Mouse (Mus musculus) hindlimb bud, embryonic 11.5 days (tissue): ENCODE measurements around the gene Nr1h5.

Experiments
- DNase-seq: peaks from one replicate; pipeline ENCODE4 v3.0.0-alpha.2; 2012; ENCODE audit warnings: low read depth, low spot score; ENCODE audit errors: extremely low spot score

Gene Nr1h5

DNA sequence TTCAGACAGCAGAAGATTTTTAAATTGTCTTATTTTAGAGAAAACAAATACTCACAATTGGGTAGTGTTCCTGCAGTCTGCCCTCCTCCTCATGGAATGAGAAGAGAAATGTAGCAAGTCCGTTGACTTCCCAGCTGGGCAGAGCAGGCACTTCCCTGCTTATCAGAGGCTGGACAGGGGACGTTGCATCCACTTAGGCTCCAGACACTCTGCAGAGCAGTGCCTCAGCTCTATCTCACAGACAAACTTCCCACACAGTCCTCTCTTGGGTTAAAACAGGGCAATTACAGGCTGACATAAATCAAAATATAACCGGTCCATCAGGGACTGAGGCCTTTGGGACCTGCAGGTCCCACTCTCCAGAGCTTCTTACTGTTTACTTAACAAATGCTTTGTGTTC lies at the start of gene Nr1h5:
Nr1h5 (minus strand) TSS at position 101 of the 400 bp plus-strand sequence.
- DNase-seq: no peak

DNA sequence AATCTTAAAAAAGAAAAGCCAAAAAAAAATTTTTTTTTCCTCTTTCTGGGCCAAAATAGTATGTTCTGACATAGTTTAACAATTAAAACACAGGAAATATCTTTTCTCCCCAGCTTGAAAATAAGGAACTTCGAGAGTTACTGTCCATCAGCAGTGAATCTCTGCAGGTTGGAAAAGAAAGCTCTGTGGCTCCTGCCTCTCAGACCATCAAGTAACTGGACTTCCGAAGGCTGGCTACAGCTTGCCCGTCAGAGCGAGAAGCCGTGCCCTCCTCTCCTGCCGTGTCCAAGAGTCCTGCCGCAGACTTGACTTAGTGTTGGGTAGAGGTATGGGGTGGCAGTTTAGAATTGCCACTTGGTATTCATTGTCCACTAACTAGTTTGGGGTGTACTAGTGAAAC lies 37.7 kb upstream of the Nr1h5 start:
- no peak for DNase-seq

- no peak for DNase-seq
These were observed 33.7 kb upstream of the Nr1h5 start for GRCm38 (mm10) chr3:102997591-102997990.

DNA sequence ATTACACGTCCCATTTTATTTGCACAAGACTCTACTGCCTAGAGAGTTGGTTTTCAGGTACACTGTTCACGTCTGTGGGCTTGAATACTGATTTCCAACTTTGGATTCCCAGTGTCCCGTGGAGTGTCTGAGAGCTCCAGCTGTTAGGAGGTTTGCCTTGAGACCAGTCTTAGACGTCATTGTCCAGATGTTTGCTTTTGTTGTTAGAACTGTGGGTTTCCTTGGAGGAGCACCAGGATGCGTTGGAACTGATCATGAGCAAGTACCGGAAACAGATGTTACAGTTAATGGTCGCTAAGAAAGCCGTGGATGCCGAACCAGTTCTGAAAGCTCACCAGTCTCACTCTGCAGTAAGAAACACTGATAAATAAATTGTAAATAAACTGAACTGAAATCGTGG lies 33.1 kb upstream of the Nr1h5 start:
- DNase-seq: no peak

- peak; percentile 57 for DNase-seq
These were observed 31.8 kb upstream of the Nr1h5 start, which contains the start of gene Sike1 for GRCm38 (mm10) chr3:102995605-102996321. TSS of gene Sike1 (plus strand) at chr3:102995708.

DNA sequence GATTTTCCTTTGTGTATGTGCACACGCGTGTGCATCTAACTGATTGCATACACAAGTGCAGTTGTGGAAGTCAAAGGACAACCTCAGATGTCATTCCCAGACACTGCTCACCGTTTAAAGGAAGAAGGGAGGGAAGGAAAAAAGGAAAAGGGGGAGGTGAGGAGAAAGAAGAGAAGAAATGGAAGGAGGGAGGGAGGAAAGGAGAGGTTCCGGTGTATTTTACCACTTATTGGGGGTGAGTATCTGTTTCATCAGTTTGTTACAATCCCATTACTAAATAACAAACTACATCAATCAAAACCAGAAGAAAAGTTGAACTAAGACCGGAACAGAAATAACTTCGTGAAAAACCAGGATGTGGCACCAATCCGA lies 31.3 kb upstream of the Nr1h5 start:
- no peak for DNase-seq

- no peak for DNase-seq
These were observed 29.0 kb upstream of the Nr1h5 start for GRCm38 (mm10) chr3:102992936-102993335.

DNA sequence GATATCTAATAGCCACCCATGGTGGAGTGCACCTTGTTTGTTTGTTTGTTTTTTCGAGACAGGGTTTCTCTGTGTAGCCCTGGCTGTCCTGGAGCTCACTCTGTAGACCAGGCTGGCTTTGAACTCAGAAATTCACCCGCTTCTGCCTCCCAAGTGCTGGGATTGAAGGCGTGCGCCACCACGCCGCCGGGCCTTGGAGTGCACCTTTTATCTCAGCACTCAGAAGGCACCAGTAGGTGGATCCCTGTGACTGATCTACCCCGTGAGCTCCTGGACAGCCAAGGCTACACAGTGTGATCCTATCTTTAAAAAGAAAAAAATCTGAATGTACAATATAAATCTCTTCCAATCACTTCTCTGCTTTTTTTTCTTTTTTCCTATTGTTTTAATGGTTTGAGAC lies 27.1 kb upstream of the Nr1h5 start:
- no peak for DNase-seq

DNA sequence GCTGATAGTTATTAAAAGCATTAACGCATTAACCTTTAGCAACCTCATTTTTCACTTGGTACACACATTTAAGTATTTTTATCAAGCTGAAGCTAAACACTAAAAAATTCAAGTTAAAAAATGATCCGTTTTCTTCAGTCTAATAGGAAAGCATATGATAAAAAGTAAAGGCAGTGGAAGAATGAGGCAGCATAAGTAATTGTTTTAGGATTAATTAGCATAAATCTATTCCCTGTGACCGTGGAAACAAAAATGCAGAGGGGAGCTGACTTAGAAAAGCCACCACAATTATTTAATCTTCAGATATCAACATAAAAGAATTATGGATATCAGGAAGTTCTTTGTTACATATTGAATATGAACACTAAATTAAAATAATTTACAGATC lies 16.4 kb upstream of the Nr1h5 start:
- DNase-seq: no peak

DNA sequence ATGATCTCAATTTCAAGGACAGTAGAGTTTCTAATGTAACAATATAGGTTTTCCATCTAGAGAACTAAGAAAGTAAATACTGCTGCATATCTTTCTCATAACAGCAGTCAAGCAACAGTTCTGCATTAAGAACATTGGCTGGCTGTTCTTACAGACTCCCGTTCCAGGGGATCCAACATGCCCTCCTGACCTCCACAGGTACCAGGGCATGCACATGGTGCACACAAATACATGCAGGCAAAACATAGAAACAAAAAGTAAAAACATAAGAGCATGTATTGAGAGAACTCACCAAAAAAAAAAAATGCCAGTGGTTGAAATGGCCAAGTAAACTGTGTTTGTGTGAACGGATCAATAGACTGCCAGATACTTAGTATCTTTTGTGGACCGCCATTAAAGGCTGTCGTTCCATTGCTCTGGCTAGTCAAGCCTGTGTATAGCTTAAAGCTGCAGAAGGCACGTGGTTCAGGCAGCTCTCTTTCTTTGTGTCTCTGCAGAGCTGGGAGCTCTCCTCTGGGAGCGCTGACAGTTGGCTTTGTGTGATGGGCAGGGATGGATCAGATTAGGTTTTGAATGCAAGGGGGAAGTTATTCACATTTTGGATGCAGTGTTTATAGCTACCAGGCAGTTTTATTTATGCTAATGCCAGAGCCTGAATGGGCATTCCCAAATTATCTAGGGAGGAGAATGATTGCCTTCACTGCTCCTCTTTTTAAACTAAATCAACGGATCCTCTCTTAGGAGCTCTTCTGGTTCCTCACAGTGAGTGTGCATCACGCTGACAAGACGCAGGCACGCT lies 15.8 kb upstream of the Nr1h5 start:
- no peak for DNase-seq

DNA sequence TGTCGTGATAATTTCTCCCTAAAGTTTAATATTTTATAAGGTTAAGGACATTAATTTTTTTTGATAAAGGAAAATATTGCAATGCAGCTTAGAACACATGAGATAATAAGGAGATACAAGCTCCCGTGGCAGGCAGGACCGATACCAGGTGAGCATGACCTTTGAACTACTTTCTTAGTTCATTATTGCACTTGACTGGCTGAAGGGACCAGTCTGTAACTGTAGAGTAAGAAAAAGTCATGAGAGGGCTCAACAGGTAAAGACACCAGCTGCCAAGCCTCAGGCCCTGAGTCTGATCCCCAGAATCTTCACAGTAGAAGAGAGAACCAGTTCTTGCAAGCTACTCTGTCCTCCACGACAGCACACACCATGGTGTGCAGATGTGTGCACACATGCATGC lies 13.0 kb upstream of the Nr1h5 start:
- no peak for DNase-seq

DNA sequence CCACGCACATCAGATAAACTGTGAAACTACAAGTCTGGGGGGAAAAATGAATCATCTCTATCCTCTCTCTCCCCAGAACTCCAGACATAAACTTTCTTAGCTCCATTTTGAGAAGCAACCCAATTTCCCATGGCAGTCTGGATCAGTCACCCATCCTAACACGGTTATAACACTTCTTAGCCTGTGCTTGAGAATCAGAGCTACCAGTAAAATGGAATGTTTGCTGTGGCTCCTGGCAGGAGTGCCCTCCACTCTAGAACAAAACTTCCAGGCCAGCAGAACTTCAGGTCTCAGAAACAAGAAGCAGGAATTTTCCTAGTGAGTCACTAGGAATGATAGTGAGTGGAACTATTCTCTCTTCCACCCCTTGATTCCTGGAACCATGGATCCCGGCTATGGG lies 6.6 kb upstream of the Nr1h5 start:
- DNase-seq: no peak

GRCm38 (mm10) chr3:102970067-102970466 lies 6.1 kb upstream of the Nr1h5 start:
- no peak for DNase-seq

GRCm38 (mm10) chr3:102955596-102955995 lies 8.3 kb downstream of the Nr1h5 start:
- no peak for DNase-seq

- DNase-seq: no peak
These were observed 8.8 kb downstream of the Nr1h5 start for GRCm38 (mm10) chr3:102955143-102955542.

- DNase-seq: no peak
These were observed 9.5 kb downstream of the Nr1h5 start for GRCm38 (mm10) chr3:102954476-102954875.

DNA sequence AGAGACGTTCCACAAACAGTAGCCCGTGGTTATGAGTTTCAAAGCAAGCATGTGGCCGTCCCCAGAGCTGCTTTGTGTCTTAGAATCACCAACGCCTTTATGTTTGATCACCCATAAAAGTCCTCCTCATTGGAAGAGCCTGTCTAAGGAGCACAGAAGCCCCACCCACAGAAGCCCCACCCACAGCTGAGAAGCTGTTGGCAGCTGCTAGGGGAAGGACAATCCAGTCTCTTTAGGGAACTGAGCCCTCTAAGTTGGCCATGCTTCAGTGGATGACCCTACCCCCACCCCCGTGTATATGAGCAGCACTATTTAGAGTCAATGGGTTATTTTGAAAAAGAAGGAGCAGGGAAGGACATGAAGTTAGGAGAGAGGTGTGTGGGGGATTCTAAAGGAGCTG lies 17.1 kb downstream of the Nr1h5 start:
- no peak for DNase-seq

- DNase-seq: no peak
These were observed 17.6 kb downstream of the Nr1h5 start for GRCm38 (mm10) chr3:102946312-102946711.

DNA sequence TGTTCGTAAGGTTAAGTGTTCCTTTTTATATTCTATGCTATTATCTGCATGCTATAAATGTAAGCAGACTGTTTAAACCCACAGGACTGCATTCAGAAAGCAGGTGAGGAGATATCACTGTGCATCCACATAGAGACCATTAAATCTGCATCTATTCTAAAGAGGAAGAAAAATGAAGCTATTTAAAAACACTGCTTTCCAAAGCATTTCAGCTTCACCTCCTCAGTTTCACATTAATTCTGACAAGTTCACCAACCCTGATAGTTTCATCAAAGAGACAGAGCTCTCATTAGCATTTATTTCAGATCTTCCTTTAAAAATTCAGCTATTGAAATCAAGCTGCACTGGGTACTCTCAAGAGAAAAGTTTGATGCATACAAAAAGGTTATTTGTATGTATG lies 25.8 kb downstream of the Nr1h5 start:
- no peak for DNase-seq

- DNase-seq: no peak
These were observed 28.2 kb downstream of the Nr1h5 start, which contains the start of gene Sycp1 for GRCm38 (mm10) chr3:102935451-102936354. TSS of gene Sycp1 (minus strand) at chr3:102936100.

GRCm38 (mm10) chr3:102899136-102899535 lies 64.8 kb downstream of the Nr1h5 start:
- no peak for DNase-seq
